Mouse (Mus musculus) liver, postnatal 0 days (tissue): ENCODE results near the gene Tmem190. TPM values are rescaled to one million over a fixed set of nuclear protein-coding genes. Genes with fewer than 3 reads are reported as not detected.

ENCODE experiments used
- ATAC-seq: fragments of 200-750 bp; cut with Nextera tagmentation; 2 replicates; pipeline ENCODE4 v1.8.0; 2017; ENCODE audit warnings: mild to moderate bottlenecking, moderate library complexity
- DNase-seq: peaks from one replicate; pipeline ENCODE4 v3.0.0-alpha.2; 2016
- H3K27ac ChIP-seq: fragments of 300-500 bp; sonication (generic); 2 replicates; pipeline ENCODE4 v1.5.1; 2014; ENCODE audit warnings: antibody characterized with exemption, moderate library complexity, mild to moderate bottlenecking, low read depth
- H3K27me3 ChIP-seq: fragments of 300-500 bp; sonication (generic); 2 replicates; pipeline ENCODE4 v1.6.1; 2014; ENCODE audit warnings: low read length, control low read depth, mixed read lengths; ENCODE audit not compliant: insufficient read depth
- H3K36me3 ChIP-seq: fragments of 300-500 bp; sonication (generic); replicated peaks from 2 replicates; pipeline ENCODE4 v1.6.1; 2014; ENCODE audit warnings: mild to moderate bottlenecking, control low read depth, low read length, moderate library complexity, mixed read lengths; ENCODE audit not compliant: insufficient read depth
- H3K4me1 ChIP-seq: fragments of 300-500 bp; sonication (generic); 2 replicates; pipeline ENCODE4 v1.6.1; 2014; ENCODE audit warnings: antibody characterized with exemption, mild to moderate bottlenecking, control low read depth; ENCODE audit not compliant: insufficient read depth
- H3K4me2 ChIP-seq: fragments of 300-500 bp; sonication (generic); 2 replicates; pipeline ENCODE4 v1.6.1; 2014; ENCODE audit warnings: low read depth, mild to moderate bottlenecking, low read length, moderate library complexity, mixed read lengths
- H3K4me3 ChIP-seq: fragments of 300-500 bp; sonication (generic); 2 replicates; pipeline ENCODE4 v1.5.1; 2014; ENCODE audit warnings: low read depth, low read length
- H3K9ac ChIP-seq: fragments of 300-500 bp; sonication (generic); replicated peaks from 2 replicates; pipeline ENCODE4 v1.6.1; 2014; ENCODE audit warnings: mild to moderate bottlenecking, moderate library complexity
- H3K9me3 ChIP-seq: fragments of 300-500 bp; sonication (generic); 2 replicates; pipeline ENCODE4 v1.6.1; 2016; ENCODE audit warnings: mild to moderate bottlenecking, control low read depth, low read length, mixed read lengths
- CTCF ChIP-seq: sonication (generic); IDR thresholded peaks from 2 replicates; pipeline ENCODE4 v1.5.1; 2016; ENCODE audit warnings: antibody characterized with exemption, low read depth
- EP300 ChIP-seq: IDR thresholded peaks from 2 replicates; pipeline ENCODE4 v1.6.1; 2016; ENCODE audit warnings: antibody characterized with exemption, low read depth, mild to moderate bottlenecking
- WGBS: fragments of 180-500 bp; shearing (Covaris S2); extraction: QIAGEN DNeasy Blood & Tissue Kit; methylation state at CpG from one replicate; pipeline ENCODE4 v1.1.7; 2014; ENCODE audit not compliant: insufficient replicate concordance; 5-methylcytosine and 5-hydroxymethylcytosine counted together
- polyA plus RNA-seq: library from polyadenylated mRNA; unstranded; fragments of >200 nt; fragmentation: Nextera tagmentation; extraction: Ambion mirVana; gene quantifications from 2 replicates; pipeline ENCODE4 v1.2.1, GENCODE M21; 2015

The Tmem190 gene
- polyA plus RNA-seq, 1 experiment from 2014 or later, result 0.34 TPM

DNA sequence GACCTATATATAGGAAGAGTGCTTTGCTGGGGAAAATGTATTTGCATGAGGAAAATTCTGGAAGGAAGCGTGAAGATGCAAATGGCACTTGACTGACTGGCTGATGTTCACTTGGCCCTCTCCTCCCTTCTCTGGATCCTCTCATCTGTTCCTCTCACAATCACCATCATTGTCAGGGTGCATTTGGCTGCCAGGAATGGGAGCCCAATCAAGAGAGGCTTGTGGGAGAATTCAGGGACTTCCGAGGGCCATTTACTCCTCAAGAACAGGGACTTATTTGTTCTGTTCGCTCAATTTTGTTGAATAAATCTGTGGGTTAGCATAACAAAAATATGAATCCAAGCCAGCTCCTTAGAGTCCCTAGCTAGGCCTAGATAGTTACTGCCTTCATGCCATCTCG lies 39.0 kb downstream of the Tmem190 start:
- no peaks in the 10 kb centered on the region for H3K4me1 ChIP-seq
- H3K4me3 ChIP-seq, result no peak overlapping the region
- H3K36me3 ChIP-seq, result no peaks in the 10 kb centered on the region
- H3K9me3 ChIP-seq, result no peaks in the 10 kb centered on the region
- TF ChIP-seq CTCF, result no peak
- no peak for TF ChIP-seq EP300
- H3K9ac ChIP-seq, result no peak overlapping the region
- H3K27me3 ChIP-seq, result no peaks in the 10 kb centered on the region
- WGBS, result 78% methylated on average over 4 of the region's 4 CpGs
- H3K27ac ChIP-seq, result no peak overlapping the region
- no peak for ATAC-seq
- no peak for DNase-seq
- H3K4me2 ChIP-seq, result no peak overlapping the region

DNA sequence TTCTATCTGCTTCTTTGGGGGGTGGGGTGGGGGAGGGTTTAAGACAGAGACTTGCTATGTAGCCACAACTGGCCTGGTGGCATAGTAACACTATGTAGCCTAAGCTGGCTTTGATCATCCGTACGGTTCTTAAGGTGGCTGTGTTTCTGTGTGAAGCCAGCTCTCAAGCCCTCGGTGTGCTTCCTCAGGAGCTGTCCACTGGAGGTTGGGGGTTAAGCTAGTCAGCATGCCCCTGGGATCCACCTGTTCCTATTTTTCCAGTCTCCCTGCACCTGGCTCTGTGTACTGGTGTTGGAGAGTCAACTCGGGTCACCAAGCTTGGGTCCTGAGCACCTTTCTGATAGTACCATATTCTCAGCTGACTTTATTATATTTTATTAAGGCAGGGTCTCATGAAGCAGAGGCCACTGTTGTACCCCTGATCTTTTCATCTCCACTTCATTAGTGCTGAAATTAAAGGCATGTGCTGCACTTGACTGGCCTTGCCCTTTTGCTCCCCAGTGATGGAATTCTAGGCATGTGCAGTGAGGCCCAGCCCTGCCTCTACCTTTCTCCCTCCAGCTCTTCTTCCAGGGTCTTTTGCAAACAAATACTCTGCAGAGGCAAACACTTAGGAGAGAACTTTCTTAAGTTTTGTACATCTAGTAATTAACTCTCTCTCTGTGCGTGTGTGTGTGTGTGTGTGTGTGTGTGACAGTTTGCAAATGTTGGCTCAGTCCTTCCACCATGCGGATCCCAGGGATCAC lies 39.6 kb downstream of the Tmem190 start:
- Histone ChIP-seq H3K4me1 (no peaks in the 10 kb centered on the region), H3K27me3 (no peaks in the 10 kb centered on the region), H3K9me3 (no peaks in the 10 kb centered on the region), H3K4me2 (no peak overlapping the region), H3K4me3 (no peak overlapping the region), H3K9ac (no peak overlapping the region), H3K27ac (no peak overlapping the region), H3K36me3 (no peaks in the 10 kb centered on the region)
- WGBS, result 65% methylated on average over 6 of the region's 6 CpGs
- no peak for DNase-seq
- no peak for TF ChIP-seq EP300
- TF ChIP-seq CTCF, result no peak
- ATAC-seq, result no peak

DNA sequence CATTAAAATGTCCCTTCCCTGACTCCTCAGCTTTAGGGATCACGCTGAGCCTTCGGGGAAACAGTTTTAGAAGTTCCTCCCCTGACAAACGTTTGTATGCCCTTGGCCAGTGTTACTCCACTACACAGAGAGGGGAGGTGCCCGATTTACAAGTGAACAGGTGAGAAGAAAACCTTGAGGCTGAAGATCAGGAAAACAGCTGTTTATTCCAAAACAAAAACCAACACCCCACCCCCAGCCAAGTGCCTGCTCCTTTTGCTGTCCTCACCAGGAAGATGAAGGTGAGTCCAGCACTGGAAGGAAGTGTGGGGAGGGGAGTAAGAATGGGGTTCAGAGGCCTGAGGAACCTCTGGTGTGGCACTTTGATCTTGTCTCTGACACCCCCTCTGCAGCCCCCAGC lies 42.6 kb downstream of the Tmem190 start:
- Histone ChIP-seq H3K27me3 (peaks cover 2% of the 10 kb centered on the region; the same call in 1 of the 2 replicates), H3K27ac (no peak overlapping the region), H3K9ac (no peak overlapping the region), H3K4me3 (no peak overlapping the region), H3K36me3 (no peaks in the 10 kb centered on the region), H3K4me1 (no peaks in the 10 kb centered on the region), H3K4me2 (no peak overlapping the region), H3K9me3 (no peaks in the 10 kb centered on the region)
- no peak for TF ChIP-seq CTCF
- TF ChIP-seq EP300, result no peak
- 47% methylated on average over 4 of the region's 4 CpGs for WGBS
- DNase-seq (no peak), ATAC-seq (no peak)

DNA sequence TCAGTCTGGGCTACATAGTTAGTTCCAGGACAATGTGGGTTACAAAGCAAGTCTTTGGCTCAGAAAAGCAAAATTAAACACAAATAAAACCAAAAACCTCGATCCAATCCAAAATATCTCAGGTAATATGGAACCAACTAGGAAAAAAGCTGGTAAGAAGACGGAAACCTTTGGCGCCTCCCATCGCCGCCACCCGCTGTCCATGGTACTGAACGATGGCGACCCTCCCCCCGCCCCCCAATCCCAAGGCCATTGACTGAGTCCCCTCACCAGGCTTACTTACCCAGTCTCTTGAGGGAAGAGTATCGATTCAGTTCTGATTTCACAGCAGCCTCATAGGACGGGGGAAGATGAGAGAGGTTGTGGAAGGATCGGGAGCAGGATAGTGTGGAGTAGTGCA lies 47.7 kb downstream of the Tmem190 start:
- ATAC-seq (no peak), DNase-seq (no peak)
- Histone ChIP-seq H3K9ac (no peak overlapping the region), H3K9me3 (no peaks in the 10 kb centered on the region), H3K36me3 (no peaks in the 10 kb centered on the region), H3K4me2 (no peak overlapping the region), H3K4me1 (no peaks in the 10 kb centered on the region), H3K27ac (no peak overlapping the region), H3K27me3 (peaks cover 31% of the 10 kb centered on the region), H3K4me3 (no peak overlapping the region)
- WGBS, result 4% methylated on average over 12 of the region's 12 CpGs
- TF ChIP-seq EP300 (no peak), CTCF (no peak)

Other genes starting within 250 kb of the Tmem190 start
- 0.09 TPM in 2 replicates for gene Syt5, start 235.4 kb upstream of the Tmem190 start, polyA plus RNA-seq
- gene Ptprh, start 178.9 kb upstream of the Tmem190 start, polyA plus RNA-seq, result not detected in 2 replicates
- 31.8 and 35.4 TPM in 2 replicates for gene Tmem86b, start 151.5 kb upstream of the Tmem190 start, polyA plus RNA-seq
- 3.8 and 4.5 TPM in 2 replicates for gene Ppp6r1, start 123.9 kb upstream of the Tmem190 start, polyA plus RNA-seq
- gene Hspbp1, start 97.9 kb upstream of the Tmem190 start, polyA plus RNA-seq, result 27.6 and 33.1 TPM in 2 replicates
- gene Brsk1, start 92.3 kb upstream of the Tmem190 start, polyA plus RNA-seq, result not detected in 2 replicates
- gene Tmem150b, start 57.7 kb upstream of the Tmem190 start, polyA plus RNA-seq, result 0.29 and 0.34 TPM in 2 replicates
- gene Kmt5c, start 42.8 kb upstream of the Tmem190 start, polyA plus RNA-seq, result 25.9 and 33.6 TPM in 2 replicates
- gene Cox6b2, start 29.8 kb upstream of the Tmem190 start, polyA plus RNA-seq, result 63.8 and 68.7 TPM in 2 replicates
- gene Fam71e2, start 11.6 kb upstream of the Tmem190 start, polyA plus RNA-seq, result not detected in 2 replicates
- 0.07 TPM in 1 of 2 replicates, not detected in the other for gene Il11, start 78 bp upstream of the Tmem190 start, polyA plus RNA-seq
- 23.6 and 24.2 TPM in 2 replicates for gene Tmem238, start 6.7 kb downstream of the Tmem190 start, polyA plus RNA-seq
- gene Rpl28, start 9.9 kb downstream of the Tmem190 start, polyA plus RNA-seq, result 280 and 288 TPM in 2 replicates
- 135 and 139 TPM in 2 replicates for gene Ube2s, start 29.7 kb downstream of the Tmem190 start, polyA plus RNA-seq
- not detected in 2 replicates for gene Shisa7, start 61.8 kb downstream of the Tmem190 start, polyA plus RNA-seq
- 8.0 and 8.3 TPM in 2 replicates for gene Isoc2b, start 87.3 kb downstream of the Tmem190 start, polyA plus RNA-seq
- 2.3 and 2.4 TPM in 2 replicates for gene Isoc2a, start 94.2 kb downstream of the Tmem190 start, polyA plus RNA-seq
- not detected in 2 replicates for gene Gm36210, start 123.6 kb downstream of the Tmem190 start, polyA plus RNA-seq
- gene Zfp628, start 132.3 kb downstream of the Tmem190 start, polyA plus RNA-seq, result 0.90 and 1.0 TPM in 2 replicates
- 0.09 and 0.20 TPM in 2 replicates for gene Nat14, start 139.1 kb downstream of the Tmem190 start, polyA plus RNA-seq
- gene Ssc5d, start 142.8 kb downstream of the Tmem190 start, polyA plus RNA-seq, result 0.06 TPM in 2 replicates
- 0.09 TPM in 1 of 2 replicates, not detected in the other for gene Sbk2, start 181.5 kb downstream of the Tmem190 start, polyA plus RNA-seq
- gene Sbk3, start 188.2 kb downstream of the Tmem190 start, polyA plus RNA-seq, result not detected in 2 replicates
- 3.2 and 4.0 TPM in 2 replicates for gene Zfp579, start 213.2 kb downstream of the Tmem190 start, polyA plus RNA-seq
- gene Zfp524, start 231.5 kb downstream of the Tmem190 start, polyA plus RNA-seq, result 9.1 and 10.4 TPM in 2 replicates
- 9.6 and 10.1 TPM in 2 replicates for gene Fiz1, start 231.8 kb downstream of the Tmem190 start, polyA plus RNA-seq
- 1.8 and 2.1 TPM in 2 replicates for gene Gm44973, start 232.6 kb downstream of the Tmem190 start, polyA plus RNA-seq
- gene Zfp865, start 237.4 kb downstream of the Tmem190 start, polyA plus RNA-seq, result 1.2 and 1.3 TPM in 2 replicates
- gene Ccdc106, start 237.6 kb downstream of the Tmem190 start, polyA plus RNA-seq, result 0.12 TPM in 1 of 2 replicates, not detected in the other